11 mouse cellular contexts compared by ENCODE assay signal in the genomic region with DNA sequence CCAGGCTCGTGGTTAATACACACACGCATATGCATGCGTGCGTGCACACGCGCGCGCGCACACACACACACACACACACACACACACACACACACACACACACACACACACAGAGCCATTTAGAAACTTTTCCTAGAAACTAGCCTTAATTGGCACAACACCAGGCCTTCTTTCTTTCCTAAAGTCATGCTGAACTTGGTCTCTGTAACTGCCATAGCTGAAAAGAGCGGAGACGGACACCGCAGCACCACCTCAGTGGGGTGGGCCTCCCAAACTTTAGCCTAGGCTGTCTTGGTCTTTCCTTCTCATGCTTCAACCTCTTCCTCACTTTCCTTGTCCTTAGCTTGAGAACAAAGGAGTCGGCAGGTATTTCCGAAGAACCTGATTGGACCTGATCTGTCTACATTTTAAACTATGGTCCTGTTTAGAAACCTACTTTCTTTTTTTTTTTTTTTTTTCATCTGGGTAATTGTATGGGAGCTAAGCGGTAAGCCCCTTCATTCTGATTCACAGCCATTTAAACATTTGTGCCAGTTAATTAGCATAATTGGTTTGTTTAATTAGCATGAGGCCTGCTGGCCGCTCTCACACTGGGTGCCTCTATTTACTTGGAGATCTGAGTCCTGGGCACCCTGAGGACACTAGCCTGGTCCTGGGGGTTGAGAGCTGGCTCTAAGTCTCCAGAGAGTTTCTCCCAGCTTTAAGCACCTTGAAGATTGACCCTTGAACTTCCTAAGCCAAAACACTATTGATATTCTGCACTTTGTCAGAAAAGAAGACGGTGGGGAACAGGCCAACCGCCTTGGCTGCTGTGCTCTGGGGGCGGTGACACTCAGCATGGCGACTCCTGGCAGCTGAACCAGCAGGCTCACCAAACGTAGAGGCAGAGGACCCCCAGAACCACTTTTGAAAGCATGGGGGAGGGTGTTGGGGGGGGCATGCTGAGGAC.
A peak's percentile ranks its signal among the peaks of the same experiment; 100 is the strongest.
DNase-seq lines count a peak whose midpoint lies in the region; ATAC-seq and TF ChIP-seq lines count a peak whose summit lies in the region.
"Had no signal": no experiment of that assay in that cellular context is flagged by ENCODE, and none has a peak within 500 bp of the region (broad histone marks: within the 10 kb centered on the region; RNA-seq: fewer than 3 reads in every experiment).

No protein-coding gene starts in this region.

- TF ChIP-seq POLR2A in heart, adult 2 months (IDR thresholded peaks at IDR 0.05; ENCODE audit: insufficient read depth, low read depth, low read length) = no peak

- no peaks in the 10 kb centered on the region for H3K79me2 ChIP-seq in heart, adult 2 months (replicated peaks; ENCODE audit: control insufficient read depth, insufficient read depth, low read length)

- H3K4me1 ChIP-seq in embryonic facial prominence, embryonic 10.5 days = peaks cover 28% of the 10 kb centered on the region
- peaks cover 22% of the 10 kb centered on the region for H3K4me1 ChIP-seq in hindbrain, embryonic 15.5 days (replicated peaks)
- H3K4me1 ChIP-seq in neural tube, embryonic 14.5 days (ENCODE audit: control insufficient read depth, insufficient read depth, low read length) = no peaks in the 10 kb centered on the region
- no peaks in the 10 kb centered on the region for H3K4me1 ChIP-seq in heart, adult 2 months (ENCODE audit: control insufficient read depth, insufficient read depth, low read length)

- peak; percentile 71; the same call in 1 of the 2 replicates for ATAC-seq in hindbrain, embryonic 15.5 days (ENCODE audit: low FRiP score, low read depth)
- ATAC-seq in neural tube, embryonic 14.5 days (ENCODE audit: low read depth) = 0 out of 2 replicates have a peak, but pooled peaks have one; percentile 54
- ATAC-seq in activated CD4-positive, CD25-positive, alpha-beta regulatory T cell, adult 4 months = no peak

- 19% methylated on average over 21 of the region's 21 CpGs for WGBS in embryonic facial prominence, embryonic 10.5 days
- WGBS in hindbrain, embryonic 15.5 days = 26% methylated on average over 21 of the region's 21 CpGs
- WGBS in neural tube, embryonic 14.5 days = 30% methylated on average over 21 of the region's 21 CpGs
- WGBS in heart, adult 2 months = 72% methylated on average over 21 of the region's 21 CpGs

- no peak overlapping the region for H3K4me2 ChIP-seq in hindbrain, embryonic 15.5 days
- no peak overlapping the region for H3K4me2 ChIP-seq in neural tube, embryonic 14.5 days (ENCODE audit: low read depth, low read length)
- H3K4me2 ChIP-seq: lung, embryonic 14.5 days had no signal

- intact Hi-C loops in heart, adult 2 months (cut with DNase I) = no loop called here
- intact Hi-C loops in heart, postnatal 14 days (cut with DNase I) = no loop called here

- peak overlapping the region; percentile 24; the same call in 1 of the 2 replicates for H3K27ac ChIP-seq in embryonic facial prominence, embryonic 10.5 days (replicated peaks)
- peak overlapping the region; percentile 61 for H3K27ac ChIP-seq in hindbrain, embryonic 15.5 days (replicated peaks)
- no peak overlapping the region for H3K27ac ChIP-seq in neural tube, embryonic 14.5 days (ENCODE audit: low read depth, low read length)
- H3K27ac ChIP-seq in heart, adult 2 months = no peak overlapping the region

- H3K4me3 ChIP-seq in embryonic facial prominence, embryonic 10.5 days = no peak overlapping the region
- H3K4me3 ChIP-seq in hindbrain, embryonic 15.5 days = no peak overlapping the region
- no peak overlapping the region for H3K4me3 ChIP-seq in neural tube, embryonic 14.5 days (ENCODE audit: low read depth, low read length)
- no peak overlapping the region for H3K4me3 ChIP-seq in heart, adult 2 months

- TF ChIP-seq EP300 in heart, adult 2 months (IDR thresholded peaks at IDR 0.05; ENCODE audit: insufficient read depth, low read depth, low read length) = no peak

- no peak overlapping the region for H3K9ac ChIP-seq in hindbrain, embryonic 15.5 days
- no peak overlapping the region for H3K9ac ChIP-seq in neural tube, embryonic 14.5 days (replicated peaks; ENCODE audit: low read depth, low read length)
- H3K9ac ChIP-seq in heart, adult 2 months (ENCODE audit: low read depth, low read length) = no peak overlapping the region
- H3K9ac ChIP-seq: lung, embryonic 14.5 days had no signal

- no peaks in the 10 kb centered on the region for H3K9me3 ChIP-seq in embryonic facial prominence, embryonic 10.5 days
- H3K9me3 ChIP-seq in hindbrain, embryonic 15.5 days = no peaks in the 10 kb centered on the region
- no peaks in the 10 kb centered on the region for H3K9me3 ChIP-seq in neural tube, embryonic 14.5 days (ENCODE audit: control insufficient read depth, low read length)

- no peak for TF ChIP-seq CTCF in heart, adult 2 months (IDR thresholded peaks at IDR 0.05)

- no peaks in the 10 kb centered on the region for H3K36me3 ChIP-seq in embryonic facial prominence, embryonic 10.5 days (replicated peaks)
- no peaks in the 10 kb centered on the region for H3K36me3 ChIP-seq in hindbrain, embryonic 15.5 days
- no peaks in the 10 kb centered on the region for H3K36me3 ChIP-seq in neural tube, embryonic 14.5 days (ENCODE audit: control insufficient read depth, insufficient read depth, low read length)
- H3K36me3 ChIP-seq in heart, adult 2 months (ENCODE audit: control insufficient read depth, insufficient read depth, low read length) = no peaks in the 10 kb centered on the region
- H3K36me3 ChIP-seq: G1E had no signal

- H3K27me3 ChIP-seq in embryonic facial prominence, embryonic 10.5 days (replicated peaks; ENCODE audit: low read depth, poor library complexity, severe bottlenecking) = peaks cover 98% of the 10 kb centered on the region
- H3K27me3 ChIP-seq in hindbrain, embryonic 15.5 days = peaks cover 36% of the 10 kb centered on the region; the same call in 1 of the 2 replicates
- 0 out of 2 replicates have a peak, but pooled peaks cover 3% of the 10 kb centered on the region for H3K27me3 ChIP-seq in neural tube, embryonic 14.5 days (ENCODE audit: control insufficient read depth, insufficient read depth, low read length)
- no peaks in the 10 kb centered on the region for H3K27me3 ChIP-seq in heart, adult 2 months (ENCODE audit: control insufficient read depth, insufficient read depth, low read length)

- DNase-seq in cerebellum, postnatal 14 days = peak; percentile 27 to 29
- DNase-seq in cerebellum, adult 18-20 months = no peak
- DNase-seq in embryonic facial prominence, embryonic 10.5 days (ENCODE audit: low spot score) = no peak
- no peak for DNase-seq in heart, adult 2 months
- no peak for DNase-seq in heart, postnatal 14 days
- DNase-seq: kidney, adult 2 months; lung, embryonic 14.5 days had no signal

Comparison
In these comparisons a context has a peak if more than half of its experiments do, and no peak if none do; other contexts are left out.
1. DNase-seq: peak in cerebellum, postnatal 14 days (2 of 2); none in cerebellum, adult 18-20 months (0 of 2), embryonic facial prominence, embryonic 10.5 days (single experiment), heart, adult 2 months (0 of 2) and heart, postnatal 14 days (0 of 2).
2. H3K27ac ChIP-seq: peak in embryonic facial prominence, embryonic 10.5 days (single experiment) and hindbrain, embryonic 15.5 days (single experiment); none in neural tube, embryonic 14.5 days (single experiment) and heart, adult 2 months (single experiment).